Mouse (Mus musculus): ENCODE measurements around the gene Nck2.
"Not testable (repeated sequence)": the region's sequence is repeated elsewhere in the genome, so short reads cannot be mapped to it uniquely, and the experiment has no call there.

DNA sequence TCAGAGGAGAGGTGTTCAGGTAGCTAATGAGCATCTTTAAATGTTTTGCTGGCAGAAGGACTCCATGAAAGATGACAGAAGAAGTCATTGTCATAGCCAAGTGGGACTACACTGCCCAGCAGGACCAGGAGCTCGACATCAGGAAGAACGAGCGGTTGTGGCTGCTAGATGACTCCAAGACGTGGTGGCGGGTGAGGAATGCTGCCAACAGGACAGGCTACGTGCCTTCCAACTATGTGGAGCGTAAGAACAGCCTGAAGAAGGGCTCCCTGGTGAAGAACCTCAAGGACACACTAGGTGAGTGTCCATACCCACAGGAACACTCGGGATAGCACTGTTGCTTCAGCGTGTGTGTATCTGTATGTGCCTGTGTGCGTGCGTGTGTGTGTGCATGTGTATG lies 89.1 kb downstream of the Nck2 start:
- TF ChIP-seq MAX (IDR thresholded peaks at IDR 0.05; ENCODE audit: low read depth); TCF3 (IDR thresholded peaks at IDR 0.05; ENCODE audit: insufficient read length, low read depth); POLR2A (IDR thresholded peaks at IDR 0.05; ENCODE audit: insufficient read length, low read depth); SRF (IDR thresholded peaks at IDR 0.05; ENCODE audit: control insufficient read depth, insufficient read length, low read depth); E2F4 (IDR thresholded peaks at IDR 0.05; ENCODE audit: insufficient read depth); MYOD1 (IDR thresholded peaks at IDR 0.05; ENCODE audit: control insufficient read depth in 1 of 3, insufficient read length in 2 of 3, low read depth in 2 of 3); CEBPB (IDR thresholded peaks at IDR 0.05; ENCODE audit: insufficient read depth, poor library complexity, severe bottlenecking); MYOG (IDR thresholded peaks at IDR 0.05; ENCODE audit: control insufficient read depth in 1 of 3, insufficient read depth in 1 of 3, insufficient read length in 2 of 3, low read depth in 2 of 3); POLR2AphosphoS2 (IDR thresholded peaks at IDR 0.05; ENCODE audit: insufficient read length, low read depth): not testable (repeated sequence)

Measured in myocyte (in vitro differentiated cells).